Mouse (Mus musculus) intestine, postnatal 0 days (tissue): ENCODE results near the gene Kank1. TPM values are rescaled to one million over a fixed set of nuclear protein-coding genes. Genes with fewer than 3 reads are reported as not detected.

ENCODE experiments used
- ATAC-seq: fragments of 200-750 bp; cut with Nextera tagmentation; 2 replicates; pipeline ENCODE4 v1.8.0; 2017; ENCODE audit warnings: mild to moderate bottlenecking, moderate TSS enrichment, moderate library complexity
- H3K27ac ChIP-seq: fragments of 300-500 bp; sonication (generic); 2 replicates; pipeline ENCODE4 v1.5.1; 2014; ENCODE audit warnings: mild to moderate bottlenecking, low read depth, low read length, moderate library complexity
- H3K27me3 ChIP-seq: fragments of 300-500 bp; sonication (generic); replicated peaks from 2 replicates; pipeline ENCODE4 v1.6.1; 2014; ENCODE audit warnings: low read length, mixed read lengths; ENCODE audit not compliant: control insufficient read depth, insufficient read depth
- H3K36me3 ChIP-seq: fragments of 300-500 bp; sonication (generic); 2 replicates; pipeline ENCODE4 v1.6.1; 2014; ENCODE audit warnings: mild to moderate bottlenecking, moderate library complexity; ENCODE audit not compliant: control insufficient read depth, insufficient read depth
- H3K4me1 ChIP-seq: fragments of 300-500 bp; sonication (generic); replicated peaks from 2 replicates; pipeline ENCODE4 v1.6.1; 2014; ENCODE audit warnings: antibody characterized with exemption, low read length, mixed read lengths; ENCODE audit not compliant: control insufficient read depth, insufficient read depth
- H3K4me2 ChIP-seq: fragments of 300-500 bp; sonication (generic); replicated peaks from 2 replicates; pipeline ENCODE4 v1.6.1; 2014; ENCODE audit warnings: low read depth, mild to moderate bottlenecking, moderate library complexity
- H3K4me3 ChIP-seq: fragments of 300-500 bp; sonication (generic); 2 replicates; pipeline ENCODE4 v1.5.1; 2014; ENCODE audit warnings: low read depth, low read length
- H3K9ac ChIP-seq: fragments of 300-500 bp; sonication (generic); 2 replicates; pipeline ENCODE4 v1.6.1; 2014; ENCODE audit warnings: mild to moderate bottlenecking, low read depth, low read length
- H3K9me3 ChIP-seq: fragments of 300-500 bp; sonication (generic); 2 replicates; pipeline ENCODE4 v1.6.1; 2016; ENCODE audit warnings: mixed run types; ENCODE audit not compliant: control insufficient read depth
- CTCF ChIP-seq: sonication (generic); IDR thresholded peaks from 2 replicates; pipeline ENCODE4 v1.5.1; 2016; ENCODE audit warnings: low read depth, mild to moderate bottlenecking, control low read depth, antibody characterized with exemption, moderate library complexity
- WGBS: fragments of 180-500 bp; shearing (Covaris S2); extraction: QIAGEN DNeasy Blood & Tissue Kit; methylation state at CpG from one replicate; pipeline ENCODE4 v1.1.7; 2014; 5-methylcytosine and 5-hydroxymethylcytosine counted together
- polyA plus RNA-seq: library from polyadenylated mRNA; unstranded; fragments of >200 nt; fragmentation: Nextera tagmentation; extraction: Ambion mirVana; gene quantifications from 2 replicates; pipeline ENCODE4 v1.2.1, GENCODE M21; 2015

Gene Kank1
- polyA plus RNA-seq, 1 experiment from 2014 or later = 6.0 TPM

GRCm38 (mm10) chr19:25423371-25423770, 186.6 kb downstream of the Kank1 start:
- ATAC-seq = no peak
- Histone ChIP-seq H3K4me1 (no peaks in the 10 kb centered on the region), H3K4me3 (no peak overlapping the region), H3K27me3 (no peaks in the 10 kb centered on the region), H3K36me3 (peaks cover 32% of the 10 kb centered on the region), H3K9me3 (no peaks in the 10 kb centered on the region), H3K9ac (no peak overlapping the region), H3K4me2 (no peak overlapping the region), H3K27ac (no peak overlapping the region)
- no peak for TF ChIP-seq CTCF
- 83% methylated on average over 5 of the region's 5 CpGs for WGBS

GRCm38 (mm10) chr19:25426431-25426830, 189.7 kb downstream of the Kank1 start:
- TF ChIP-seq CTCF = no peak
- H3K27ac ChIP-seq = no peak overlapping the region
- H3K4me3 ChIP-seq = no peak overlapping the region
- H3K27me3 ChIP-seq = no peaks in the 10 kb centered on the region
- H3K4me1 ChIP-seq = no peaks in the 10 kb centered on the region
- H3K36me3 ChIP-seq = peaks cover 60% of the 10 kb centered on the region
- 83% methylated on average over 5 of the region's 5 CpGs for WGBS
- H3K4me2 ChIP-seq = no peak overlapping the region
- H3K9ac ChIP-seq = no peak overlapping the region
- no peak for ATAC-seq
- no peaks in the 10 kb centered on the region for H3K9me3 ChIP-seq

DNA sequence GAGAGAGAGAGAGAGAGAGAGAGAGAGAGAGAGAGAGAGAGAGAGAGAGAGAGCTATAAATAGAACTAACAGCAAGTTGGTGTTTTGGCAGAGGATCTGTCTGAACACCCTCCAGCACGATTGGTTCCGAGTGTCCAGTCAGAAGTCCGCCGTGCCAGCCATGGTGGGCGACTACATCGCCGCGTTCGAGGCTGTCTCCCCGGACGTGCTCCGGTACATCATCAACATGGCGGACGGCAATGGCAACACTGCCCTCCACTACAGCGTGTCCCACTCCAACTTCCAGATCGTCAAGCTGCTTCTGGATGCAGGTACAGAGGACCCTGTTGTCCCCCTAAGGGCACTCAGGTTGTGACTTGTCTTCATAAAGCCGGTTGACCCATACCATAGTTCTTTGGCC, 191.1 kb downstream of the Kank1 start:
- no peak for TF ChIP-seq CTCF
- WGBS = 95% methylated on average over 17 of the region's 17 CpGs
- no peaks in the 10 kb centered on the region for H3K9me3 ChIP-seq
- H3K4me2 ChIP-seq = no peak overlapping the region
- H3K4me3 ChIP-seq = no peak overlapping the region
- no peak for ATAC-seq
- no peaks in the 10 kb centered on the region for H3K27me3 ChIP-seq
- H3K9ac ChIP-seq = no peak overlapping the region
- no peaks in the 10 kb centered on the region for H3K4me1 ChIP-seq
- peaks cover 65% of the 10 kb centered on the region for H3K36me3 ChIP-seq
- H3K27ac ChIP-seq = no peak overlapping the region

DNA sequence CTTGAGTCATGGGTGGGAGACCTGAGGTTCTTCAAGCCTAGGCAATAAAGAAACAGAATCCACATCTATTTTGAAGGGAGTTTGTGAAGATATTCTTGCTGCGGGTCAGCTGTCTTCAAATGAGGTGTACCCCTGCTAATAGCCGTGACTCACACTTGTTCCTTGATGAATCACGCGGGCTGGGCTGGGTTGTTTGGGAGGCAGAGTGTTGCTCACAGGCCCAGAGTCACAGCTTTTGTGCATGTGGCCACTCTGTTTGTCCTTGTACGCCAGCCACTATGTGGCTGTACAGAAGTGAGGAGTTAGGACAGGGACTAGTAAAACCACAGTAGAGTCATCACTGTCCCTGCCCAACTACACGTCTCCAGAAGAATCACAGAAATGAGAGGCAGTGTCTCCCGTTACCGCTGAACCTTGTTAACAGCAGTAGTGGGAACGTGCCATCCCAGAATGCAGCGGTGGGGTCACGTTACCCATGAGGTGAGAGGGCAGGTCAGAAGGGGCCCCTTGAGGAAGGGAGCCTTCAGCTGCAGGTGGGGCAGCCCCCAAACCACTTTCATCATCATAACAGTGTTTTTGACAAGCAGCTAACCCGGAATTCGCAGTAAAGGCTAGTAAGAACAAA, 191.7 kb downstream of the Kank1 start:
- Histone ChIP-seq H3K27me3 (no peaks in the 10 kb centered on the region), H3K36me3 (peaks cover 64% of the 10 kb centered on the region), H3K4me3 (no peak overlapping the region), H3K4me2 (no peak overlapping the region), H3K4me1 (no peaks in the 10 kb centered on the region), H3K9me3 (no peaks in the 10 kb centered on the region), H3K9ac (no peak overlapping the region), H3K27ac (no peak overlapping the region)
- WGBS = 91% methylated on average over 13 of the region's 13 CpGs
- no peak for TF ChIP-seq CTCF
- no peak for ATAC-seq

- Histone ChIP-seq H3K4me2 (no peak overlapping the region), H3K27me3 (no peaks in the 10 kb centered on the region), H3K9ac (no peak overlapping the region), H3K9me3 (no peaks in the 10 kb centered on the region), H3K4me1 (no peaks in the 10 kb centered on the region), H3K4me3 (no peak overlapping the region), H3K36me3 (peaks cover 65% of the 10 kb centered on the region), H3K27ac (no peak overlapping the region)
- 84% methylated on average over 9 of the region's 9 CpGs for WGBS
- ATAC-seq = no peak
- no peak for TF ChIP-seq CTCF
These were observed 194.7 kb downstream of the Kank1 start for GRCm38 (mm10) chr19:25431431-25431830.

GRCm38 (mm10) chr19:25431909-25432308, 195.1 kb downstream of the Kank1 start:
- no peaks in the 10 kb centered on the region for H3K9me3 ChIP-seq
- H3K36me3 ChIP-seq = peaks cover 60% of the 10 kb centered on the region
- no peaks in the 10 kb centered on the region for H3K27me3 ChIP-seq
- no peak for TF ChIP-seq CTCF
- no peak overlapping the region for H3K27ac ChIP-seq
- no peak for ATAC-seq
- WGBS = 79% methylated on average over 7 of the region's 7 CpGs
- no peaks in the 10 kb centered on the region for H3K4me1 ChIP-seq
- no peak overlapping the region for H3K9ac ChIP-seq
- no peak overlapping the region for H3K4me2 ChIP-seq
- H3K4me3 ChIP-seq = no peak overlapping the region
